Mouse (Mus musculus): ENCODE measurements around the gene Dcaf17. TPM values are rescaled to one million over a fixed set of nuclear protein-coding genes. Genes with fewer than 3 reads are reported as not detected.

Dcaf17 gene
- polyA plus RNA-seq, 1 experiment from 2014 or later: 47.7 TPM

DNA sequence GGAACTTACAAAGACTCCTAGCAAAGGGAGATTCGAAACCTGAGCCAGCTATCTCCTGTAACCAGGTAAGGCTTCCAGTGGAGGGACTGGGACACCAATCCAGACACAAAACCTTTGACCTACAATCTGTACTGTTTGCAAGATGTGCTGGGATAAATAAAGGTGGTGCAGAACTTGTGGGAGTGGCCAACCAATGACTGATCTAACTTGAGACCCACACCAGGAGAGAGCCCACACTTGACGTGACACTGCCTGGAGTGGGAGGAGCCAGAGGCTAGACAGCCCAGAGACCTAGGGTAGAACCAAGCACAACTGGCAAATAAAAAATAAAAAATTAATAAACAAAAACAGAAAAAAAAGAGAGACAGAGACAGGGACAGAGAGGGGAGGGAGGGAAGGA lies 24.5 kb upstream of the Dcaf17 start:
- H3K27me3 ChIP-seq: no peaks in the 10 kb centered on the region
- H3K4me3 ChIP-seq: no peak overlapping the region
- no peak overlapping the region for H3K9ac ChIP-seq (replicated peaks)
- H3K27ac ChIP-seq (replicated peaks): no peak overlapping the region
- WGBS: 85% methylated on average over 2 of the region's 2 CpGs
- peaks cover 40% of the 10 kb centered on the region for H3K4me1 ChIP-seq
- ATAC-seq (ENCODE audit: low FRiP score, low read depth): no peak
- H3K9me3 ChIP-seq: no peaks in the 10 kb centered on the region
- H3K36me3 ChIP-seq: no peaks in the 10 kb centered on the region
- no peak overlapping the region for H3K4me2 ChIP-seq (replicated peaks)

DNA sequence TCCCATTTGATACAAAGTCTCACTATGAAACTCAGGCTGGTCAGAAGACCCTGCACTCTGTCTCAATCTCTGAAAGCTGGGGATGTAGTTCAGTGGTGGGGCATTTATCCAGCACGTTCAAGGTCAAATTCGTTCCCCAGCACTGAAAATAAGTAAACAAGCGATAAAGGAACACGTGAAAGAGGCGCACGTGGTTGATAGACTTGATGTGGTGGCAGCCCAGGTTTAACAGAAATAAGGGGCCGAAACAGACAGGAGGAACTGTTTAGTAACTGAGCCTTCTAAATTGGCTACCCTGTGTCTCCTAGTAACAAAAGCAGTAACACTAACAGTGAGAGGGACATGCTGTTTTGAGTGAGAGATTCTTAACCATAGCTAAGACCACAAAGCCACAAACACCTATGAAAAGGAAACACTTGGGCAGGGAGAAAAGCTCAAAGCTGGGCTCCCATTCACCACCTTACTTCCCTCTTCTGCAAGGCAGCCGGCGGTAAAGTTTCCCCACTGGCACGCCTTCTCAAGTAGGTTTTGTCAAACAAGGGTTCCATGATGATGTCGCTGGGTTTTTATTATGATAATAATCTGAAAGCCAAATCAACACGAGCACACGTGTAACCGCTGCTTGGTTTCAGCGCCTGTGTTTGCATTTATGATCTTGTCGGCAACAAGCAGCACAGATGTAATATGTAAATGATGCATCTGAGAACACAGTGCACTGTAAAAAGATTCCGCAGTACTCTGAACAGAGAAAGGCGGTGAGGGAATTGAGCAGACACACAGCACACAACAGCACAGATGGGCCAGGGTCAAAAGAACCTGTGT lies 22.9 kb upstream of the Dcaf17 start:
- H3K9me3 ChIP-seq: no peaks in the 10 kb centered on the region
- peaks cover 38% of the 10 kb centered on the region for H3K4me1 ChIP-seq
- H3K4me3 ChIP-seq: no peak overlapping the region
- H3K4me2 ChIP-seq (replicated peaks): no peak overlapping the region
- H3K9ac ChIP-seq (replicated peaks): no peak overlapping the region
- no peaks in the 10 kb centered on the region for H3K36me3 ChIP-seq
- H3K27ac ChIP-seq (replicated peaks): peak overlapping the region; percentile 52; the same call in 1 of the 2 replicates
- WGBS: 73% methylated on average over 18 of the region's 18 CpGs
- no peaks in the 10 kb centered on the region for H3K27me3 ChIP-seq
- peak; percentile 50; the same call in 1 of the 2 replicates for ATAC-seq (ENCODE audit: low FRiP score, low read depth)

DNA sequence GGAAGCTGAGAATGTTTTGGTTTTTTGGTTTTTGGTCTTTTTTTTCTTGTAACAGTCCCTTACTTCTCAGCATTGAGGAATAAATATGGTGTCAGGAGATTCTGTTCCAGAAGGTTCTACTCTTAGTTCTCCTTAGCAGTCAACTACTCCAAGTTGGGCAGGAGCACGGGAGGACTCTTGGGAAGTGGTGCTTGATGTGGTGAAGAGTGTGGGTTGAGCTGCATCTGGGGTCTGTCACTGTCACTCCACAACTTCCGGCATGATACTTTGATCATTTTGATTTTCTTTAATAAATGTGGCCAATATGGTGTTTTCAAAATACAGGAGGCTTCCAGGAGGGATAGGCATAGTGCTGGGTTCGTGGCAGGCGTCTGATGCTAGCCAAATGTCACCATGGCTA lies 22.1 kb upstream of the Dcaf17 start:
- no peak overlapping the region for H3K4me2 ChIP-seq (replicated peaks)
- H3K27me3 ChIP-seq: no peaks in the 10 kb centered on the region
- no peak for ATAC-seq (ENCODE audit: low FRiP score, low read depth)
- no peak overlapping the region for H3K4me3 ChIP-seq
- H3K9ac ChIP-seq (replicated peaks): no peak overlapping the region
- H3K27ac ChIP-seq (replicated peaks): 0 out of 2 replicates have a peak overlapping the region, but pooled peaks have one; percentile 52
- peaks cover 38% of the 10 kb centered on the region for H3K4me1 ChIP-seq
- H3K36me3 ChIP-seq: no peaks in the 10 kb centered on the region
- WGBS: 92% methylated on average over 4 of the region's 4 CpGs
- no peaks in the 10 kb centered on the region for H3K9me3 ChIP-seq

DNA sequence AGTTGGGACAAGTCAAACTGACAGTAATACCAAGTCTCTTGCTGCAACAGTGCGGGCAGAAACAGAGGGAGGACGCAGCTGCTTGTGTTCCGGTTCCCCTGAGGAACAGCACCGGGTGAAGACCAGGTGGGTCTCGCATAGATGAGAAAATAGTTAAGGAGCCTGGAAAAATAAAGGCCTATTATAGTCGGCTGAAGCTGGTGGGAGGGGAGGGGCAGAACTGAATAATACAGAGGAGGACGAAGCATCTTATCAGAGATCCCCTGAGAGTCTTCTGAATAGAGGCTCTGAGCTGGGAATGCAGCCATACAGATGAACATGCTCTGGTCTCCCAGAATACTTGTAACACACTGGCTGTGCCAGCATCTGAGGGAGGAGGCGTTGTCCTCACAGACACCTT lies 21.1 kb upstream of the Dcaf17 start:
- Histone ChIP-seq H3K4me1 (peaks cover 38% of the 10 kb centered on the region), H3K36me3 (no peaks in the 10 kb centered on the region), H3K4me3 (no peak overlapping the region), H3K27ac (replicated peaks) (peak overlapping the region; percentile 66), H3K9me3 (no peaks in the 10 kb centered on the region), H3K9ac (replicated peaks) (no peak overlapping the region), H3K27me3 (no peaks in the 10 kb centered on the region), H3K4me2 (replicated peaks) (no peak overlapping the region; the same call in 1 of the 2 replicates)
- ATAC-seq (ENCODE audit: low FRiP score, low read depth): peak; percentile 84
- 37% methylated on average over 8 of the region's 8 CpGs for WGBS

DNA sequence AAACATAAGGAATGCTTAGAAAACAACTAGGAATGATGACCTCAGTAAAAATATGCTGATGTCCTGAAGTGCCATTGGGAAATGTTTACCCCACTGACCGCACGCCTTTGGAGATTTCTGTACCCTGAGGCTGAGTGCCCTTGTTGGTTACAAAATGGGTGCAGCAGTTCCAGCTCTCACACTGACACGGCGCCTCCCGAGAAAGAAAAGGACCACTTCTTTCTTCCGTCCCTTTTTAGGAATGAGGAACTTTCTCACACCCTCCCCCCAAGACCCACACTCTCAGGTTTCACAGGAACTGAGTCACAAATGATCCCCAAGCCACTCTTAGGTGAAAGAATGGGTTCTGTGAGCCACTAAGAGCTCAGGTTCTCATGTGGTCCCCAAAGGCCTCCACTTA lies 17.7 kb upstream of the Dcaf17 start:
- ATAC-seq (ENCODE audit: low FRiP score, low read depth): no peak
- Histone ChIP-seq H3K27ac (replicated peaks) (no peak overlapping the region), H3K36me3 (no peaks in the 10 kb centered on the region), H3K9ac (replicated peaks) (no peak overlapping the region), H3K9me3 (no peaks in the 10 kb centered on the region), H3K27me3 (no peaks in the 10 kb centered on the region), H3K4me2 (replicated peaks) (no peak overlapping the region), H3K4me3 (no peak overlapping the region), H3K4me1 (peaks cover 26% of the 10 kb centered on the region)
- 89% methylated on average over 6 of the region's 6 CpGs for WGBS

DNA sequence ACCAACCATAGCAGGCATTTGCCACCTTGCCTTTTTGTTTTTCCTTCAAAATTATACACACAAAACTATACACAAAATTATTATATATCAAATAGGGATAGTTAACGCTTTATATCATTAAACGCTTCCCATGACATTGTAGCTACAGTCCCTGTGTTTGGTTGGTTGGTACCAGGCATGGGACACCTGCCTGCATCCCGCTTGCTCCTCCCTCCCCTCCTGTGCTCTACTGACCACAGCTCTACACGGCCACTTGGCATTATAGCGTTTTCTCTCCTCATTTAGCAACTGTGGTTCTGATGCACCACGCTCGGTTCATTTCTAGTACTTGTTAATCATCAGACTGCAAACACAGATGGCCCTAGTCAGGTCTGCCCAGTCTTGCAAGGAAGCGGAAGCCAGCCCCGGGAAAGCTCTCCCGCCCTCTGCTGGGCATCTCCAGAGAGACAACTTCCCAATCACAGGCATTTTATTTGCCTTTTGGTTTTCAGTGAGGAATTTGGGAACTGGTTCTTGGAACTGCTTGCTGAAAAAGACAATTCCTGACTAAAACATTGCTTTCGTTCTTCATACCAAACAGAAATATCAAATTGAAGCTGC lies 15.5 kb upstream of the Dcaf17 start:
- H3K9me3 ChIP-seq: no peaks in the 10 kb centered on the region
- no peak overlapping the region for H3K4me2 ChIP-seq (replicated peaks)
- H3K27me3 ChIP-seq: no peaks in the 10 kb centered on the region
- no peak overlapping the region for H3K4me3 ChIP-seq
- 45% methylated on average over 11 of the region's 11 CpGs for WGBS
- no peaks in the 10 kb centered on the region for H3K36me3 ChIP-seq
- peak; percentile 38; the same call in 1 of the 2 replicates for ATAC-seq (ENCODE audit: low FRiP score, low read depth)
- no peak overlapping the region for H3K9ac ChIP-seq (replicated peaks)
- H3K27ac ChIP-seq (replicated peaks): no peak overlapping the region
- H3K4me1 ChIP-seq: peaks cover 8% of the 10 kb centered on the region

DNA sequence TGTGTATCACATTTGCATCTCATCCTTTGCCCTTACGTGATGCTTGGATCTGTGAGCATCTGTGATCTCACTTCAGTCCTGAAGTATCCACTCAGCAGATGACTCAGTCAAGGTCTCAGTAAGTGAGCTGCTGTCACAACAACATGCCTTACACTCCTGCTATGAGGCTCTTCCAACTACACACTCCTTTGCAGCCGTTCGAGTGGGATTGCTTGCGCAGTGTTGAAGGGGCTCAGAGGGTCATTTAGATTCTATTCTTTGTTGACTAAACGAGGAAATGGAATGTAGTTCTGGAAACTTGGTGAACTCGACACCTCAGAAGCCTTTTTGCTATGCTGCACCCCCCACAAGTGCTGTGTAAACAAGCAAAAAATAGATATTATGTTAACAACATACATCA lies 9.0 kb upstream of the Dcaf17 start:
- no peak for ATAC-seq (ENCODE audit: low FRiP score, low read depth)
- 76% methylated on average over 6 of the region's 6 CpGs for WGBS
- no peaks in the 10 kb centered on the region for H3K36me3 ChIP-seq

DNA sequence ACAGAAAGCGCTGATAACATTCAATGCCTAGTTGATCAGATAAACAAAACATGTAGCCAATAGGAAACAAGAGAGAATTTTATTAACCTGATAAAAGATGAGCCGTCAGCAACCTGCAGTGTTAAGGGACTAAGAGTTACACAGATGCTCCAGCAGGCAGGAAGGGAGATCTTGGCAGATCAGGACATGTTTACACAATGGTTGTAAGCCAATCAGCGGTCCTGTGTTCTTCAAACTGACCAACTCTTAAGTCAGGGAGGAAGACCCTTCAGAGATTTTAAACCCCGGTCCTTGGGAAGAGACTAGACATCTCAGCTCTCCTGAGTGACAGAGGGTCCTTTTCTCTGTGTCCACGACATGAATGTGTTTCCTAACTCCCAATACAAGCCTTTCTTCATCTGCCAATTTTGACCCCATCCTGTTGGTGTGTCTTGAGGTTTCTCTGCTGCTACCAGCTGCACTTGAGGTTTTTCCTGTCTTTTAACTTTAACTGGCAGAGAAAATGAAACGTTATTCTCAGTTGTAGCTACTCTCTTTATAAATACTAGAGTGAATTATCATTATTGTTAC lies 8.3 kb upstream of the Dcaf17 start:
- WGBS: 79% methylated on average over 6 of the region's 6 CpGs
- no peak for ATAC-seq (ENCODE audit: low FRiP score, low read depth)
- no peaks in the 10 kb centered on the region for H3K4me1 ChIP-seq
- no peak overlapping the region for H3K9ac ChIP-seq (replicated peaks)
- H3K36me3 ChIP-seq: no peaks in the 10 kb centered on the region
- H3K4me3 ChIP-seq: no peak overlapping the region
- H3K4me2 ChIP-seq (replicated peaks): no peak overlapping the region
- H3K27ac ChIP-seq (replicated peaks): no peak overlapping the region
- no peaks in the 10 kb centered on the region for H3K9me3 ChIP-seq
- H3K27me3 ChIP-seq: no peaks in the 10 kb centered on the region

More for the DNA sequence above, 9.0 kb upstream of the Dcaf17 start:
- Histone ChIP-seq H3K9me3 (no peaks in the 10 kb centered on the region), H3K4me2 (replicated peaks) (no peak overlapping the region), H3K4me3 (no peak overlapping the region), H3K27ac (replicated peaks) (no peak overlapping the region), H3K9ac (replicated peaks) (no peak overlapping the region), H3K27me3 (no peaks in the 10 kb centered on the region), H3K4me1 (no peaks in the 10 kb centered on the region)

DNA sequence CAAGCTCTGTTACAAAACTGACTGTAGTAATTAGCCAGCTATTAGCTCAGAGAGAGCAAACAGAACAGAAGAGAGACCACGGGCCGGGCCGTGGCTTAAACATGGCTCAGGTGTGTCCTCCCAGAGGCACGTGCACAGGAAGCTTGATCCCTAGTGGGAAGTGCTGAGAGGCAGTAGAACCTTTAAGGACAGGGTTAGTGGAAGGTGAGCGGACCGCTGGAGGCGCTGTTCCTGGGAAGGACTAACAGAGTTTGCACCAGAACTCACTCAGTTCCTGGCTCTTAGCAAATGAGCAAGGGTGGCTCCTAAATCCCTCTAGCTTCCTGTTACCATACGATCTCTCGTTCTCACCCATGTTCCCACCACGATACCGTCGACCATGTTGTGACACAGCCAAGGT lies 6.2 kb upstream of the Dcaf17 start:
- 81% methylated on average over 12 of the region's 12 CpGs for WGBS
- H3K9ac ChIP-seq (replicated peaks): no peak overlapping the region
- H3K4me3 ChIP-seq: no peak overlapping the region
- H3K9me3 ChIP-seq: no peaks in the 10 kb centered on the region
- H3K27me3 ChIP-seq: no peaks in the 10 kb centered on the region
- no peak for ATAC-seq (ENCODE audit: low FRiP score, low read depth)
- no peaks in the 10 kb centered on the region for H3K36me3 ChIP-seq
- H3K4me1 ChIP-seq: 0 out of 2 replicates have a peak, but pooled peaks cover 5% of the 10 kb centered on the region
- no peak overlapping the region for H3K4me2 ChIP-seq (replicated peaks)
- no peak overlapping the region for H3K27ac ChIP-seq (replicated peaks)

DNA sequence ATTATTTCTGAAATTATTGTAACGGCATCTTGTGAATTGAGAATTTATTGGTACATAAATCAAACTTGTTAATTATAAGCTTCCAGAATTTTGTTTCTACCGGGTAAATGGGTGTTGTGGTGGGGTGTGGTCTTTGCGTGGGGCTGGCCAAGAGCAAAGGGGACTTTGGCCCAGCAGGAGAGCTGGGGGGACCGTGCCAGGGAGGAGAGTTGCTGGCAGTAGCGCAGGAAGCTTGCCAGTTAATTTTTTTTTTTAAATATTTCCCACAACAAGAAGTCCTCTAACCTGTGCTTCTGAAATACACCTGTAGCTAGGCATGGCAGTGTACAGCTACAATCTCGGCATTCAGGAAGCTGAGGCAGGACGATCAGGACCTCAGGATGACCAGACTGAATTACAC lies 4.6 kb upstream of the Dcaf17 start:
- Histone ChIP-seq H3K4me2 (replicated peaks) (no peak overlapping the region), H3K27me3 (no peaks in the 10 kb centered on the region), H3K4me1 (peaks cover 15% of the 10 kb centered on the region), H3K36me3 (no peaks in the 10 kb centered on the region), H3K27ac (replicated peaks) (no peak overlapping the region), H3K4me3 (no peak overlapping the region), H3K9ac (replicated peaks) (no peak overlapping the region), H3K9me3 (no peaks in the 10 kb centered on the region)
- 92% methylated on average over 7 of the region's 7 CpGs for WGBS
- ATAC-seq (ENCODE audit: low FRiP score, low read depth): no peak

DNA sequence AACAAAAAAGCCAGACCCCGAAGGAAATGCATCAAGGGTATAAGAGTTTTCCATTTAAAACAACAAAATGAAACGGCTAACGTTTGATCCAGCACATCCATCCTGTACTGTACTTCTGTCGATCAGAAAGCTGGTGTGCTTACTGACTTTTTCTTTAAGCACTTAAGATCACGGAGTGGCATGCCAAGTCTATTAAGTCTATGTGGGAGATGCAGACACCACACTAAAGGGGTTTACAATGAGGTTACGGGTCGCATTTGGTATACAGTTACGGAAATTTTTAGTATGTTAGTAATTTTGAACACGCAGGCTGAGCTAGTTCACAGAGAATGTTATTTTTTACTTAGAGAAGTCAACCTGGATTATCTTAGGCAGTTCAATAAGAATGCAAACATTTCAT lies 412 bp upstream of the Dcaf17 start:
- peak overlapping the region; percentile 66 for H3K4me2 ChIP-seq (replicated peaks)
- no peak overlapping the region for H3K27ac ChIP-seq (replicated peaks)
- no peaks in the 10 kb centered on the region for H3K27me3 ChIP-seq
- no peak for ATAC-seq (ENCODE audit: low FRiP score, low read depth)
- peak overlapping the region; percentile 67 for H3K9ac ChIP-seq (replicated peaks)
- peaks cover 15% of the 10 kb centered on the region for H3K4me1 ChIP-seq
- whole genome bisulfite sequencing: 64% methylated on average over 9 of the region's 9 CpGs
- no peaks in the 10 kb centered on the region for H3K9me3 ChIP-seq
- H3K36me3 ChIP-seq: peaks cover 16% of the 10 kb centered on the region; the same call in 1 of the 2 replicates
- peak overlapping the region; percentile 79 for H3K4me3 ChIP-seq

DNA sequence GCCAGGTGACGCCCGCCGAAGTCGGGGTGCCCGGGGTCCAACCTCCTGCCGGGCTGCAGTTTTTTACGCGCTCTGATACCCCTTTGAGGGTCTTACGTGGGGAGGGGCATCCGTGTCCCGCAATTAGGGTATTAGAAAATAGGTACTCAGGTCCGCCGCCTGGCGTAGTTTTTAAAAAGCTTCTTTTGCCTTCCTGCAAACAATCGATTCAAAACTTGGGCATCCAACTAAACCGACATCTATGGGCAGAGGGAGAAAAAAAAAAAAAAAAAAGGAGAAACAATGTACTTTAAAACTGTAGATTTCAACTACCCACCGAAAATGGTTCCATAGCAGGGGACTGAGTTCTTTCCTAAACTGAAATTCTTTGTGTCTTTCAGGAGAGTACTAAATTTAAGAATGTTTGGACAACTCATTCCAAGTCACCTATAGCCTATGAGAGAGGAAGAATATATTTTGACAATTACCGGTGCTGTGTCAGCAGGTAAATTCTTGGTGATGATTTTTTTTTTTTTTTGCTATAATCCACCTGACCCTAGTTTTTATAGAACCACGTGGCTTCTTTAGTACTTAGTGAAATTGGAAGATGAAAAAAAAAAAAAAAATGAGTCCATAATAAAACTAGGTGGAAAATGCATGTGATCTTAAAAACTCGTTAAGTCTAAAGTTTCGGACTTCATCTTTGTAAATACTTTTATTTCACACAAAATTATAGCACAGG lies 1.1 kb downstream of the Dcaf17 start:
- no peak for ATAC-seq (ENCODE audit: low FRiP score, low read depth)
- Histone ChIP-seq H3K4me1 (peaks cover 15% of the 10 kb centered on the region), H3K4me2 (replicated peaks) (peak overlapping the region; percentile 62), H3K36me3 (peaks cover 22% of the 10 kb centered on the region; the same call in 1 of the 2 replicates), H3K27me3 (no peaks in the 10 kb centered on the region), H3K27ac (replicated peaks) (peak overlapping the region; percentile 95), H3K9ac (replicated peaks) (peak overlapping the region; percentile 78), H3K4me3 (peak overlapping the region; percentile 79), H3K9me3 (no peaks in the 10 kb centered on the region)
- 14% methylated on average over 21 of the region's 21 CpGs for WGBS
